Mouse (Mus musculus) cortical plate, adult 2 months (tissue): ENCODE measurements around the gene Plekhg5.

Source experiments
- CTCF ChIP-seq: fragments of 200-500 bp; IDR thresholded peaks from 2 replicates; pipeline ENCODE4 v1.5.1; 2011; ENCODE audit warnings: mild to moderate bottlenecking, control low read depth, low read length; ENCODE audit not compliant: insufficient read depth; ENCODE audit errors: extremely low read depth
- POLR2A ChIP-seq: fragments of 200-500 bp; IDR thresholded peaks from 2 replicates; pipeline ENCODE4 v1.6.1; 2011; ENCODE audit warnings: mild to moderate bottlenecking, low read length, control low read depth; ENCODE audit not compliant: insufficient read depth; ENCODE audit errors: extremely low read depth

DNA sequence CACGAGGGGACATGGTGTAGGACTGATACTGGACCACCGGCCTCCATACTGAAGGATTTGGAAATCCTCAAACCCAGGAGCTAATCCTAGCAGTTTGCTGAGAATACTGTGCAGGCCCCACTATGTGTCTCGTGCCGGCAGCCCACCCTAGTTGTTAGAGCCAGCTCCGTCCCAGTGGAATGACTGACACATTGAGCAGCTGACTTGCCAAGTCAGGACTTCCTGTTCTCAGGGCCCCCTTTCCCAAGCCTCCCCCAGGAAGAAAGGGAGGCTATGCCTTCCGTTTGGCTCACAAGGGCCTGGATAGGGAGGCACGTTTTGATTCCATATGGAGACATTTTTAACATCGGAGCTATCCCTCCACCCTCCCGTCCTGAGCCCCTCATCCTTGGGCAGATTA lies 17.9 kb downstream of the Plekhg5 start:
- TF ChIP-seq POLR2A (no peak), CTCF (no peak)
